Mouse (Mus musculus) intestine, embryonic 15.5 days (tissue): ENCODE data around the gene Srrt. TPM values are rescaled to one million over a fixed set of nuclear protein-coding genes. Genes with fewer than 3 reads are reported as not detected.
"Not testable (repeated sequence)": the region's sequence is repeated elsewhere in the genome, so short reads cannot be mapped to it uniquely, and the experiment has no call there.

ENCODE experiments used
- ATAC-seq: fragments of 200-750 bp; cut with Nextera tagmentation; 2 replicates; pipeline ENCODE4 v1.8.0; 2017; ENCODE audit warnings: moderate TSS enrichment, moderate library complexity
- H3K27ac ChIP-seq: fragments of 300-500 bp; sonication (generic); 2 replicates; pipeline ENCODE4 v1.5.1; 2015; ENCODE audit warnings: mild to moderate bottlenecking, inconsistent platforms
- H3K27me3 ChIP-seq: fragments of 300-500 bp; sonication (generic); replicated peaks from 2 replicates; pipeline ENCODE4 v1.6.1; 2015; ENCODE audit warnings: inconsistent platforms
- H3K36me3 ChIP-seq: fragments of 300-500 bp; sonication (generic); 2 replicates; pipeline ENCODE4 v1.6.1; 2015; ENCODE audit warnings: inconsistent platforms
- H3K4me1 ChIP-seq: fragments of 300-500 bp; sonication (generic); replicated peaks from 2 replicates; pipeline ENCODE4 v1.6.1; 2015; ENCODE audit warnings: inconsistent platforms
- H3K4me2 ChIP-seq: fragments of 300-500 bp; sonication (generic); replicated peaks from 2 replicates; pipeline ENCODE4 v1.6.1; 2015; ENCODE audit warnings: mild to moderate bottlenecking, inconsistent platforms
- H3K4me3 ChIP-seq: fragments of 300-500 bp; sonication (generic); replicated peaks from 2 replicates; pipeline ENCODE4 v1.5.1; 2015; ENCODE audit warnings: inconsistent platforms
- H3K9ac ChIP-seq: fragments of 300-500 bp; sonication (generic); 2 replicates; pipeline ENCODE4 v1.6.1; 2015; ENCODE audit warnings: inconsistent platforms
- H3K9me3 ChIP-seq: fragments of 300-500 bp; sonication (generic); 2 replicates; pipeline ENCODE4 v1.6.1; 2016; ENCODE audit warnings: inconsistent platforms
- WGBS: fragments of 180-500 bp; shearing (Covaris S2); methylation state at CpG from one replicate; pipeline ENCODE4 v1.1.7; 2015; 5-methylcytosine and 5-hydroxymethylcytosine counted together
- polyA plus RNA-seq: library from polyadenylated mRNA; unstranded; fragments of >200 nt; fragmentation: Nextera tagmentation; extraction: Ambion mirVana; gene quantifications from 2 replicates; pipeline ENCODE4 v1.2.1, GENCODE M21; 2015

The Srrt gene
- polyA plus RNA-seq, 1 experiment from 2014 or later: 117 TPM

- Histone ChIP-seq H3K4me1 (peaks cover 30% of the 10 kb centered on the region), H3K36me3 (peaks cover 24% of the 10 kb centered on the region), H3K27me3 (peaks cover 20% of the 10 kb centered on the region), H3K4me2 (peak overlapping the region; percentile 97), H3K9me3 (no peaks in the 10 kb centered on the region), H3K4me3 (peak overlapping the region; percentile 54), H3K9ac (peak overlapping the region; percentile 79), H3K27ac (peak overlapping the region; percentile 97)
- 0% methylated on average over 15 of the region's 15 CpGs for WGBS
- peak; percentile 78 for ATAC-seq
Observed at GRCm38 (mm10) chr5:137293282-137293681, 14.2 kb downstream of the Srrt start.

- H3K27ac ChIP-seq: no peak overlapping the region
- no peak overlapping the region for H3K4me3 ChIP-seq
- H3K9me3 ChIP-seq: no peaks in the 10 kb centered on the region
- peaks cover 33% of the 10 kb centered on the region for H3K27me3 ChIP-seq
- H3K9ac ChIP-seq: no peak overlapping the region
- H3K4me1 ChIP-seq: peaks cover 46% of the 10 kb centered on the region
- peaks cover 6% of the 10 kb centered on the region; the same call in 1 of the 2 replicates for H3K36me3 ChIP-seq
- ATAC-seq: no peak
- H3K4me2 ChIP-seq: no peak overlapping the region
- WGBS: 75% methylated on average over 15 of the region's 15 CpGs
Observed at GRCm38 (mm10) chr5:137291381-137291926, 16.0 kb downstream of the Srrt start.

- Histone ChIP-seq H3K27ac (no peak overlapping the region), H3K27me3 (peaks cover 33% of the 10 kb centered on the region), H3K9me3 (no peaks in the 10 kb centered on the region), H3K9ac (no peak overlapping the region), H3K4me1 (peaks cover 47% of the 10 kb centered on the region), H3K4me3 (no peak overlapping the region), H3K36me3 (no peaks in the 10 kb centered on the region; the same call in 1 of the 2 replicates), H3K4me2 (peak overlapping the region; percentile 22; the same call in 1 of the 2 replicates)
- 0 out of 2 replicates have a peak, but pooled peaks have one; percentile 12 for ATAC-seq
- WGBS: 24% methylated on average over 15 of the region's 15 CpGs
Observed at GRCm38 (mm10) chr5:137290677-137291076, 16.8 kb downstream of the Srrt start.

- no peak for ATAC-seq
- no peak overlapping the region; the same call in 1 of the 2 replicates for H3K27ac ChIP-seq
- no peaks in the 10 kb centered on the region for H3K9me3 ChIP-seq
- H3K4me1 ChIP-seq: peaks cover 41% of the 10 kb centered on the region
- H3K4me2 ChIP-seq: peak overlapping the region; percentile 86
- H3K4me3 ChIP-seq: peak overlapping the region; percentile 15; the same call in 1 of the 2 replicates
- no peak overlapping the region for H3K9ac ChIP-seq
- WGBS: 51% methylated on average over 13 of the region's 13 CpGs
- peaks cover 33% of the 10 kb centered on the region for H3K27me3 ChIP-seq
- no peaks in the 10 kb centered on the region for H3K36me3 ChIP-seq
Observed at GRCm38 (mm10) chr5:137289591-137290365, 17.7 kb downstream of the Srrt start.

- ATAC-seq: no peak
- Histone ChIP-seq H3K4me3 (peak overlapping the region; percentile 15), H3K27ac (no peak overlapping the region), H3K4me2 (peak overlapping the region; percentile 86), H3K36me3 (no peaks in the 10 kb centered on the region), H3K27me3 (peaks cover 33% of the 10 kb centered on the region), H3K4me1 (peaks cover 39% of the 10 kb centered on the region), H3K9ac (peak overlapping the region; percentile 1; the same call in 1 of the 2 replicates), H3K9me3 (no peaks in the 10 kb centered on the region)
- WGBS: 3% methylated on average over 25 of the region's 25 CpGs
Observed at GRCm38 (mm10) chr5:137288999-137289470, 18.4 kb downstream of the Srrt start.

- peak overlapping the region; percentile 86 for H3K4me2 ChIP-seq
Observed at GRCm38 (mm10) chr5:137287953-137288743, 19.3 kb downstream of the Srrt start.

GRCm38 (mm10) chr5:137287032-137287952 is 20.2 kb downstream of the Srrt start, which contains the start of gene Ache:
Gene Ache, plus strand, starts transcription at chr5:137287519.
- peak; percentile 18 for ATAC-seq
- H3K27ac ChIP-seq: 0 out of 2 replicates have a peak within 1 kb of the TSS, but pooled peaks have one; percentile 27
- 3% methylated on average over 40 of the region's 40 CpGs for WGBS
- H3K27me3 ChIP-seq: peaks cover 33% of the 10 kb centered on the region
- peak within 1 kb of the TSS; percentile 86 for H3K4me2 ChIP-seq
- no peaks in the 10 kb centered on the region for H3K9me3 ChIP-seq
- peaks cover 35% of the 10 kb centered on the region for H3K4me1 ChIP-seq
- no peaks in the 10 kb centered on the region for H3K36me3 ChIP-seq
- H3K4me3 ChIP-seq: peak within 1 kb of the TSS; percentile 40
- H3K9ac ChIP-seq: peak within 1 kb of the TSS; percentile 48

More at GRCm38 (mm10) chr5:137287953-137288743, 19.3 kb downstream of the Srrt start:
- ATAC-seq: peak; percentile 10; the same call in 1 of the 2 replicates
- peak overlapping the region; percentile 48 for H3K9ac ChIP-seq
- no peaks in the 10 kb centered on the region for H3K9me3 ChIP-seq
- peak overlapping the region; percentile 40 for H3K4me3 ChIP-seq
- peaks cover 33% of the 10 kb centered on the region for H3K27me3 ChIP-seq
- peaks cover 38% of the 10 kb centered on the region for H3K4me1 ChIP-seq
- no peaks in the 10 kb centered on the region for H3K36me3 ChIP-seq
- H3K27ac ChIP-seq: no peak overlapping the region
- WGBS: under 1% methylated on average over 58 of the region's 65 CpGs

- H3K4me2 ChIP-seq: peak overlapping the region; percentile 86
- H3K27me3 ChIP-seq: peaks cover 33% of the 10 kb centered on the region
- no peaks in the 10 kb centered on the region for H3K36me3 ChIP-seq
- no peaks in the 10 kb centered on the region for H3K9me3 ChIP-seq
- peak overlapping the region; percentile 28; the same call in 1 of the 2 replicates for H3K9ac ChIP-seq
- peak; percentile 69 for ATAC-seq
- H3K27ac ChIP-seq: 0 out of 2 replicates have a peak overlapping the region, but pooled peaks have one; percentile 27
- H3K4me1 ChIP-seq: peaks cover 35% of the 10 kb centered on the region
- H3K4me3 ChIP-seq: peak overlapping the region; percentile 32
- 1% methylated on average over 13 of the region's 16 CpGs for WGBS
Observed at GRCm38 (mm10) chr5:137286655-137287031, 20.8 kb downstream of the Srrt start.

GRCm38 (mm10) chr5:137285986-137286385 is 21.5 kb downstream of the Srrt start:
- Histone ChIP-seq H3K36me3 (no peaks in the 10 kb centered on the region), H3K4me1 (peaks cover 35% of the 10 kb centered on the region), H3K4me2 (no peak overlapping the region), H3K4me3 (no peak overlapping the region), H3K9me3 (no peaks in the 10 kb centered on the region), H3K27me3 (peaks cover 33% of the 10 kb centered on the region), H3K27ac (0 out of 2 replicates have a peak overlapping the region, but pooled peaks have one; percentile 27), H3K9ac (no peak overlapping the region)
- 29% methylated on average over 7 of the region's 7 CpGs for WGBS
- ATAC-seq: no peak

- Histone ChIP-seq H3K4me3 (no peak overlapping the region), H3K27me3 (peaks cover 28% of the 10 kb centered on the region), H3K36me3 (no peaks in the 10 kb centered on the region), H3K9ac (no peak overlapping the region), H3K27ac (no peak overlapping the region), H3K4me1 (peaks cover 32% of the 10 kb centered on the region), H3K4me2 (no peak overlapping the region), H3K9me3 (no peaks in the 10 kb centered on the region)
- 71% methylated on average over 5 of the region's 5 CpGs for WGBS
- no peak for ATAC-seq
Observed at GRCm38 (mm10) chr5:137285045-137285444, 22.4 kb downstream of the Srrt start.

- not testable (repeated sequence) for ATAC-seq
- WGBS: 80% methylated on average over 6 of the region's 6 CpGs
Observed at GRCm38 (mm10) chr5:137284411-137284810, 23.1 kb downstream of the Srrt start.

More at GRCm38 (mm10) chr5:137284411-137284810, 23.1 kb downstream of the Srrt start:
- H3K4me2 ChIP-seq, H3K36me3 ChIP-seq, H3K9me3 ChIP-seq, H3K27ac ChIP-seq, H3K4me3 ChIP-seq, H3K9ac ChIP-seq: not testable (repeated sequence)
- Histone ChIP-seq H3K27me3 (peaks cover 22% of the 10 kb centered on the region), H3K4me1 (peaks cover 26% of the 10 kb centered on the region)
